Mouse (Mus musculus): Measurements from ENCODE around the gene Olfr829. TPM values are rescaled to one million over a fixed set of nuclear protein-coding genes. Genes with fewer than 3 reads are reported as not detected.
"Not testable (repeated sequence)": the region's sequence is repeated elsewhere in the genome, so short reads cannot be mapped to it uniquely, and the experiment has no call there.

The Olfr829 gene
- total RNA-seq (2021), result not detected
- long read RNA-seq, experiment 1, result 0 reads
- long read RNA-seq, experiment 2, result 0 reads

GRCm38 (mm10) chr9:18854633-18855032, at the start of gene Olfr829:
Gene Olfr829, plus strand, starts transcription at chr9:18854933.
- no peak for DNase-seq (ENCODE audit: low spot score in 2 of 2)

GRCm38 (mm10) chr9:18819426-18819825, 35.3 kb upstream of the Olfr829 start, which contains the start of gene Olfr828:
Gene Olfr828, minus strand, starts transcription at chr9:18819526.
- no peak for DNase-seq (ENCODE audit: low spot score in 2 of 2)

- no peak for DNase-seq (ENCODE audit: low spot score in 2 of 2)
Measured at GRCm38 (mm10) chr9:18874393-18874792, 19.7 kb downstream of the Olfr829 start, which contains the start of gene Olfr830. Gene Olfr830, plus strand, starts transcription at chr9:18874693.

- DNase-seq (ENCODE audit: low spot score in 2 of 2), result not testable (repeated sequence)
Measured at GRCm38 (mm10) chr9:18907699-18908098, 53.0 kb downstream of the Olfr829 start.

Other genes starting within 250 kb of the Olfr829 start
- gene Muc16, start 180.4 kb upstream of the Olfr829 start, total RNA-seq (2021), result not detected
- gene Olfr24, start 90.9 kb upstream of the Olfr829 start, total RNA-seq (2021), result not detected
- gene Olfr828, start 35.4 kb upstream of the Olfr829 start, total RNA-seq (2021), result not detected
- gene Olfr830, start 19.8 kb downstream of the Olfr829 start, total RNA-seq (2021), result not detected
- gene Olfr832, start 82.2 kb downstream of the Olfr829 start, total RNA-seq (2021), result not detected
- not detected for gene Olfr834, start 133.1 kb downstream of the Olfr829 start, total RNA-seq (2021)
- gene Olfr835, start 177.8 kb downstream of the Olfr829 start, total RNA-seq (2021), result not detected